Mouse (Mus musculus) intestine, embryonic 15.5 days (tissue): ENCODE data around the gene Chst13. TPM values are rescaled to one million over a fixed set of nuclear protein-coding genes. Genes with fewer than 3 reads are reported as not detected.
A peak's percentile ranks its signal among the peaks of the same experiment; 100 is the strongest.

ENCODE experiments used
- ATAC-seq: fragments of 200-750 bp; cut with Nextera tagmentation; 2 replicates; pipeline ENCODE4 v1.8.0; 2017; ENCODE audit warnings: moderate TSS enrichment, moderate library complexity
- H3K27ac ChIP-seq: fragments of 300-500 bp; sonication (generic); 2 replicates; pipeline ENCODE4 v1.5.1; 2015; ENCODE audit warnings: mild to moderate bottlenecking, inconsistent platforms
- H3K27me3 ChIP-seq: fragments of 300-500 bp; sonication (generic); replicated peaks from 2 replicates; pipeline ENCODE4 v1.6.1; 2015; ENCODE audit warnings: inconsistent platforms
- H3K36me3 ChIP-seq: fragments of 300-500 bp; sonication (generic); 2 replicates; pipeline ENCODE4 v1.6.1; 2015; ENCODE audit warnings: inconsistent platforms
- H3K4me1 ChIP-seq: fragments of 300-500 bp; sonication (generic); replicated peaks from 2 replicates; pipeline ENCODE4 v1.6.1; 2015; ENCODE audit warnings: inconsistent platforms
- H3K4me2 ChIP-seq: fragments of 300-500 bp; sonication (generic); replicated peaks from 2 replicates; pipeline ENCODE4 v1.6.1; 2015; ENCODE audit warnings: mild to moderate bottlenecking, inconsistent platforms
- H3K4me3 ChIP-seq: fragments of 300-500 bp; sonication (generic); replicated peaks from 2 replicates; pipeline ENCODE4 v1.5.1; 2015; ENCODE audit warnings: inconsistent platforms
- H3K9ac ChIP-seq: fragments of 300-500 bp; sonication (generic); 2 replicates; pipeline ENCODE4 v1.6.1; 2015; ENCODE audit warnings: inconsistent platforms
- H3K9me3 ChIP-seq: fragments of 300-500 bp; sonication (generic); 2 replicates; pipeline ENCODE4 v1.6.1; 2016; ENCODE audit warnings: inconsistent platforms
- WGBS: fragments of 180-500 bp; shearing (Covaris S2); methylation state at CpG from one replicate; pipeline ENCODE4 v1.1.7; 2015; 5-methylcytosine and 5-hydroxymethylcytosine counted together
- polyA plus RNA-seq: library from polyadenylated mRNA; unstranded; fragments of >200 nt; fragmentation: Nextera tagmentation; extraction: Ambion mirVana; gene quantifications from 2 replicates; pipeline ENCODE4 v1.2.1, GENCODE M21; 2015

Chst13 gene
- polyA plus RNA-seq, 1 experiment from 2014 or later, result 0.58 TPM

- no peaks in the 10 kb centered on the region for H3K36me3 ChIP-seq
- no peaks in the 10 kb centered on the region for H3K27me3 ChIP-seq
- 73% methylated on average over 4 of the region's 4 CpGs for WGBS
- no peak overlapping the region for H3K4me2 ChIP-seq
- H3K4me1 ChIP-seq, result no peaks in the 10 kb centered on the region
- no peak overlapping the region for H3K9ac ChIP-seq
- no peaks in the 10 kb centered on the region for H3K9me3 ChIP-seq
- no peak overlapping the region for H3K4me3 ChIP-seq
- no peak for ATAC-seq
- no peak overlapping the region for H3K27ac ChIP-seq
Observed at GRCm38 (mm10) chr6:90347183-90347582, 22.2 kb upstream of the Chst13 start.

DNA sequence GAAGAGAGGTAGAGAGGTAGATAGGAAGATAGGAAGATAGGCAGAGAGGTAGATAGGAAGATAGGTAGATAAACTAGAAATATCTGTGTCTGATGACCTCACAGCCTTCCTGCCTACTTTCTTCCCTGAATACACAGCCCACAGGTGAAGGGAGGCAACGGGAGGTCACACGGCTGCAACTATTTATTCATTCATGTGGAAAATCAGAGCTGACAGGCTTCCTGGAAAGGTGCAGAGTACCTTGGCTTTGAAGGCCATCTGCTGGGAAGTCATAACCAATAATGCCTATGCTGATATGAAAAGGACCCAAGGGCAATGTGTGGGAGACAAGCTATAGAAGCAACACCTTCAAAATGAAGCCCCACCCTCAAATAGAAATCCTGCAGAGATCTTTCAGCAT, 17.4 kb upstream of the Chst13 start:
- no peak for ATAC-seq
- no peaks in the 10 kb centered on the region for H3K4me1 ChIP-seq
- WGBS, result 69% methylated on average over 2 of the region's 2 CpGs
- no peaks in the 10 kb centered on the region for H3K36me3 ChIP-seq
- H3K4me2 ChIP-seq, result no peak overlapping the region
- no peak overlapping the region for H3K4me3 ChIP-seq
- H3K27ac ChIP-seq, result no peak overlapping the region
- H3K9me3 ChIP-seq, result no peaks in the 10 kb centered on the region
- no peaks in the 10 kb centered on the region for H3K27me3 ChIP-seq
- no peak overlapping the region for H3K9ac ChIP-seq

DNA sequence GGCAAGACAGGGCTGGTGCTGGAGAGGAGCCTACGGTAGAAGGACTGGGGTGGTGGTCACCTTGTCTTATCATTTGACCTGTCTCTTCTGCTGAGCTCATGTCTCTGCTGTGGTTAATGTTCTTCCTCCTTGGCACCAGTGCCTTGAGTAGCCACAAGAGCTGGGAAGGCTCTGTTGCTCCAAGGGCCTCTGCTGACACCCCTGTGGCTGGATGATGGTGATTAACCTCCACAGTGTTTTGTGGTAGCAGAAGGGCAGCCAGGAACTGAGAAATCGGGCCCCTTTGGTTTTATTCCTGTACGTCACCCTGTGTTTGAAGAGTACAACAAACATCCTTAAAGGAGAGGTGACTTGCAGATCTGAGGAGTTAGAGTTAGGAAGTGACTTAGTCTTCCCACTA, 9.3 kb upstream of the Chst13 start:
- no peaks in the 10 kb centered on the region for H3K27me3 ChIP-seq
- no peaks in the 10 kb centered on the region for H3K9me3 ChIP-seq
- no peaks in the 10 kb centered on the region for H3K4me1 ChIP-seq
- no peak overlapping the region for H3K4me3 ChIP-seq
- H3K4me2 ChIP-seq, result no peak overlapping the region
- 60% methylated on average over 3 of the region's 3 CpGs for WGBS
- H3K27ac ChIP-seq, result no peak overlapping the region
- no peaks in the 10 kb centered on the region for H3K36me3 ChIP-seq
- no peak overlapping the region for H3K9ac ChIP-seq
- no peak for ATAC-seq

DNA sequence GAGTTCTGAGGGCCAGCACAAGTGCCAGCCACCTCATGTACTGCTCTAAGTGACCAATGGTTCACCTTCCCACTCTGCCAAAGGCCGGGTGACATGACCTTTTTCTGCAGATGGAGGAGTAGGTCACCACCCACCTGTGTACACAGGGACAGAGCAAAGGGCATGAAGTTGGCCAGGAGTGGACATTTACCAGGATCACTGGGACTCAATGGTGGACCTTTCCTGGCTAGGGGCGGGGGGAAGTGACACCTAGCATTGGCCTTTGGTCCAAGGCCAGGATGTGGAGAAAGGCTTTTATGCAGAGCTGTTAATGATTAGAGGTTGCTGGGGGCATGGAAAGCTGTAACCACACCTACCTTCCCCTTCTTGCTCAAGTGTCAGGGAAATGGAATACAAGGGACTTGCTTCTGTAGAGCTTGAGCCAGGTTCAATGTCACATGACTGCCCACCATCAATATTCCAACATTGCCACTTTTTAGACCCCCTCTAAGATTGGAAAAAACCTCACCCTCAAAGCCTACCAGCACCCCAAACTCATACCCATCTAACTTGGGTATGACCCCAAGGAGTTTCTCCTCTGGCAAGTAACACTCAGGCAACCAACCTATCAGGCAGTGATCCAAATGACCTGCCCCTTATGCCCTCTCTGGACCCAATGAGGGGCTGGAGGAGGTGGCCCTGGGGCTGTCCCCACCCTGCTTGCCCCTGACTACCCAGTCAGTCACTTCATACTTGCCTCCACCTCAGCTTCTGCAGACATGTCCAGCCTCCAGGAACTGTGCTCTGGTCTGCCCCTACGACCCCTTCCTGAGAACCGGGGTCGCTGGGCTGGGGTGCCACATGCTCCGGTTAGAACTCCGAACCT, 7.8 kb upstream of the Chst13 start, which contains the start of gene Uroc1:
Gene Uroc1, plus strand, starts transcription at position 724 of the 865 bp plus-strand sequence.
- no peak within 1 kb of the TSS for H3K9ac ChIP-seq
- H3K4me3 ChIP-seq, result no peak within 1 kb of the TSS
- WGBS, result 78% methylated on average over 7 of the region's 7 CpGs
- no peaks in the 10 kb centered on the region for H3K36me3 ChIP-seq
- H3K27me3 ChIP-seq, result no peaks in the 10 kb centered on the region
- no peak within 1 kb of the TSS for H3K4me2 ChIP-seq
- H3K9me3 ChIP-seq, result no peaks in the 10 kb centered on the region
- peak; percentile 44; the same call in 1 of the 2 replicates for ATAC-seq
- H3K4me1 ChIP-seq, result no peaks in the 10 kb centered on the region
- no peak within 1 kb of the TSS for H3K27ac ChIP-seq

DNA sequence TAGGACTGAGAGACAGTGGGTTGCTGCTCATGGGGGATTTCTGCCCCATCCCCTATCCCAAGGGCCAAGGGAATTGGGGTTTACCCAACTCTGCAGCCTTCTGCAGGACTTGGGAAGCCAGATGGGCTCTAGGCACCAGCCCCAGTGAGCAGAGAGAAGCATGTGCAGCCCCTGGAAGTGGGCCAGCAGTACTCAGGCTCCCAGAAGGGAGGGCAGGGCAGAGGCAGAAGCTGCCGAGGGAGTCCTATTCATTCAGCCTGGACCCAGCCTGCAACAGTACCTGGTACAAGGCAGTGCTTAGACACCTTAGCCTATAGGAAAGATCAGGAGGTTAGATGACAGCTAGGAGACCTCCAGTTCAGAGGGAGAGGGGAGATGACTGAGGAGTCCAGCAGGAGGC, 5.0 kb upstream of the Chst13 start:
- H3K4me2 ChIP-seq, result no peak overlapping the region
- 15% methylated on average over 1 of the region's 1 CpGs for WGBS
- no peak overlapping the region for H3K9ac ChIP-seq
- H3K4me1 ChIP-seq, result no peaks in the 10 kb centered on the region
- H3K4me3 ChIP-seq, result no peak overlapping the region
- no peaks in the 10 kb centered on the region for H3K36me3 ChIP-seq
- no peaks in the 10 kb centered on the region for H3K27me3 ChIP-seq
- H3K9me3 ChIP-seq, result no peaks in the 10 kb centered on the region
- 0 out of 2 replicates have a peak, but pooled peaks have one; percentile 13 for ATAC-seq
- H3K27ac ChIP-seq, result no peak overlapping the region

DNA sequence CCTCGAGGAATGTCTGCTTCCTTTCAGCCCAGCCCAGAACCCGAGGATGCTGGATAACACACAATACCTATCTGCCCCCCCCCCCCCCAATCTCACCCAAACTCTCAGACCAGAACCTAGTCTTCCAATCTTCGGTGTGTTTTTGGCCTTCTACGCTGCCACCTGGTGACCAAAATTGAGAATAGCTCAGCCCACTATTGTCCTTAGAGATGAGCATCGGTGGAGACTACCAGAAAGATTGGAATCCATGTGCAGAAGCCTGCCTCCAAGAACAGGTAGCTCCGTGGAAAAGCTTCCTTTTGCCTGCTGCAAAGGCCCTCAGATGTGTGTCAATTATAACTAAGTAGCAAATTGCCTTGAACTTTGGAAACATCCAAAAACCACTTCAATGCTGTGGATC, 2.7 kb upstream of the Chst13 start:
- Histone ChIP-seq H3K27me3 (no peaks in the 10 kb centered on the region), H3K4me2 (no peak overlapping the region), H3K36me3 (no peaks in the 10 kb centered on the region), H3K4me3 (no peak overlapping the region), H3K9ac (no peak overlapping the region), H3K9me3 (no peaks in the 10 kb centered on the region), H3K4me1 (no peaks in the 10 kb centered on the region), H3K27ac (no peak overlapping the region)
- ATAC-seq, result no peak
- WGBS, result 19% methylated on average over 6 of the region's 6 CpGs

DNA sequence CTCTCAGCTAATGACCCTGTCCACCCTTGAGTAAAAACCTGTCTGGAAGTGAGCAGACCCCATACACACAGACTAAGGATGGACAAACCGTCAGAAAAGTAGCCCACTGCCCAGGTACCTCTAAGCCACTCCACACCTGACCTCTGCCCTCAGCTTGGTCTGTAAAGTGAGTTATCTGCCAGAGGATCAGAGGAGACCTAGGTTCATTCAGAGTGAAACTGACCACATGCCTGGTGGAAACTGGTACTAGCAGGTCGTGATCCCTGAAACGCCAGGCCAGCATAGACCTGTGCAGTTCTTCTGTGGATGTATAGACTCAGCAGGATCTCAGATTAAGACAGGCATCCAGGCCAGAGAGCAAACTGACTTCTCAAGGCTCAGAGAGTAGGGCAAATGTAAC, 522 bp downstream of the Chst13 start:
- Histone ChIP-seq H3K9me3 (no peaks in the 10 kb centered on the region), H3K36me3 (no peaks in the 10 kb centered on the region), H3K4me1 (no peaks in the 10 kb centered on the region), H3K27ac (no peak overlapping the region), H3K4me3 (no peak overlapping the region), H3K9ac (no peak overlapping the region), H3K4me2 (no peak overlapping the region), H3K27me3 (no peaks in the 10 kb centered on the region)
- 47% methylated on average over 3 of the region's 3 CpGs for WGBS
- no peak for ATAC-seq

GRCm38 (mm10) chr6:90324026-90324425, 959 bp downstream of the Chst13 start:
- H3K27me3 ChIP-seq, result no peaks in the 10 kb centered on the region
- WGBS, result 67% methylated on average over 3 of the region's 3 CpGs
- no peak overlapping the region for H3K27ac ChIP-seq
- H3K4me1 ChIP-seq, result no peaks in the 10 kb centered on the region
- no peaks in the 10 kb centered on the region for H3K36me3 ChIP-seq
- no peaks in the 10 kb centered on the region for H3K9me3 ChIP-seq
- no peak overlapping the region for H3K4me3 ChIP-seq
- H3K9ac ChIP-seq, result no peak overlapping the region
- ATAC-seq, result no peak
- H3K4me2 ChIP-seq, result no peak overlapping the region

DNA sequence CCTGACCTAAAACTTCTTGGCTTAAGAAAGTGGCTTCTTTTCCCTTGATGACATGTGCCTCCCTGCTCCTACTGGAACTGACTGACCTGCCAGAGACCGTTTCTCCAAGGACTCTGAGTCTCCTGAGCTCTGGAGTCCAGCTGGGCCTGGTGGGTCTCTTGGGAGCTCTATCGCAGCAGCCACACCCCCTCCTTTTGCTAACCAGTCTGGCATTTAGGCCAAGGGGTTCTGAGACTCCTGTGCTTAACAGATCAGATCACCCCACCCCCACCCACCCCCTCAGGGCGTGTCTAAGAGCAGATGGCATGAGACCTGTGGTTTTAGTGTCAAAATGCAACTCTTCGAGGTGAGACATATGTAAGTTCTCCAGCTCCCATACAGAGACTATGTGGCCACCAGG, 3.2 kb downstream of the Chst13 start:
- 48% methylated on average over 4 of the region's 4 CpGs for whole genome bisulfite sequencing
- H3K4me1 ChIP-seq, result no peaks in the 10 kb centered on the region

DNA sequence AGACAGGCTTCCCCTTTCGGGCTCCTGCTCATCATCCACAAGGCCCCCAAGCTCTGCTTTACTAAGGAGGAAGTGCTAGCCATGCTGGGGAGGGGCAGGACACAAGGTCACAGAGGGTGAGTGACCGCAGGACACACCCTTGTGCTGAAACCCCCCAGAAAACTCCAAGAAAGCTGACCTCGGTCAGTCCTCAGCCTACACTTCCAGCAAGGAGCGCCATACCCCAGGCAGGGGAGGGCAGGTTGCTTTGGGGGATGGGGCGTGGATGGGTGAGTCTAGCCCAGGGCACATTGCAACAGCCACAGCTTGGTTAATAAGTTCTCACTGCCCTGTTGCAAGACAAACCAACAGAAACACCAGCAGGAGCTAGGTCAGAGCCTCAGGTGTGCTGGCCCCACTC, 4.6 kb downstream of the Chst13 start:
- H3K4me3 ChIP-seq, result no peak overlapping the region
- no peak overlapping the region for H3K9ac ChIP-seq
- WGBS, result 80% methylated on average over 5 of the region's 5 CpGs
- H3K9me3 ChIP-seq, result no peaks in the 10 kb centered on the region
- H3K27ac ChIP-seq, result no peak overlapping the region
- H3K4me2 ChIP-seq, result no peak overlapping the region
- peak; percentile 36; the same call in 1 of the 2 replicates for ATAC-seq
- no peaks in the 10 kb centered on the region for H3K4me1 ChIP-seq
- no peaks in the 10 kb centered on the region for H3K36me3 ChIP-seq
- H3K27me3 ChIP-seq, result no peaks in the 10 kb centered on the region

More for the DNA sequence above, 3.2 kb downstream of the Chst13 start:
- no peak for ATAC-seq
- Histone ChIP-seq H3K27me3 (no peaks in the 10 kb centered on the region), H3K4me3 (no peak overlapping the region), H3K36me3 (no peaks in the 10 kb centered on the region), H3K9ac (no peak overlapping the region), H3K9me3 (no peaks in the 10 kb centered on the region), H3K4me2 (no peak overlapping the region), H3K27ac (no peak overlapping the region)

DNA sequence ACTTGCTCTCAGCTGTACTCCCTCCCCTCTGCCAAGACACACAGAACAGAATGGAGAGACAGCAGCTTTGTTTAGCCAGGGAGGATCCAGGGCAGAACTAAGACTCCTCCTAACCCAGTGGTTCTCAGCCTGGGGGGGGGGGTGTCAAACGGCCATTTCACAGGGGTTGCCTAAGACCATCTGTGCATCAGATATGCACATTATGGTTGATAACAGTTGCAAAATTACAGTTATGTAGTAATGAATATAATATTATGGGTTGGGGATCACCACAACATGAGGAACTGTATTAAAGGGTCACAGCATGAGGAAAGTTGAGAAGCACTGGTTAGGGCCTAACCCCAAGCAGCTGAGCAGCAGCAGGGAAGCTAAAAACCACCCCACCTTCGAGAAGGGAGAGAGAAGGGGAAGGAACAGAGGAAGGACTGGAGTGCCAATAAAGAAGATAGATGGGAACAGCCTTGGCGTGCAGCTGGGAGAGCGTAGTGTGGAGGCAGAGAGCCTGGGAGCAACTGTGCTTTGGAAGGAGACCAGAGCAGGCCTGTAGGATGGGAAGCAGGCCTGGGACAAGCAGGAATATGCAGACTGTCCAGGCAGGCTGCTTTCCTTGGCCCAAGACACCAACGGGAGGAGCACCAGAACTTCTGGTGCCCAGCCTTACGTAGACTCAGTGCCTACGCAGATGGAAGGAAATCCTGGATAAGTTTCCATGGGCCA, 5.4 kb downstream of the Chst13 start:
- Histone ChIP-seq H3K4me2 (no peak overlapping the region), H3K4me1 (no peaks in the 10 kb centered on the region), H3K27ac (no peak overlapping the region), H3K9me3 (no peaks in the 10 kb centered on the region), H3K36me3 (no peaks in the 10 kb centered on the region), H3K9ac (no peak overlapping the region), H3K4me3 (no peak overlapping the region), H3K27me3 (no peaks in the 10 kb centered on the region)
- no peak for ATAC-seq
- 64% methylated on average over 7 of the region's 7 CpGs for whole genome bisulfite sequencing

DNA sequence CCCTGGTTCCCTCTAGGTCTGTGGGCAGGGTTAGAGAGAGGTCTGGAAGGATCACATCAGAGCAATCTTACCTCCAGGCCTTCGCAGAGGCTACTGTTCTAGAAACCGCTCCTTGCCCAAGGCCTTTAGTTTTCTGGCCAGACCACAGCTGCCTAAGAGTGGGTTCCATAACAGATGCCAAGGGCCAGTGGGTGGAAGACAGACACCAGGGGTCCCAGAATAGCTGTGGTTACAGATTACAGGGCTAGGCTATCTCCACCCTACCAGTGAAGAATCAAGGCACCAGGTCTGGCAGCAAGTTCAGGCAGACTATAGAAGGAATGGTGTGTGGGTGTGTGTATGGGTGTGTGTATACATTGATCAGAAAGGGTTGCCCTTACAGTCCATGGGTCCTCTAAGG, 6.0 kb downstream of the Chst13 start:
- H3K4me2 ChIP-seq, result no peak overlapping the region
- no peak for ATAC-seq
- no peaks in the 10 kb centered on the region for H3K9me3 ChIP-seq
- no peaks in the 10 kb centered on the region for H3K36me3 ChIP-seq
- no peaks in the 10 kb centered on the region for H3K4me1 ChIP-seq
- H3K27me3 ChIP-seq, result no peaks in the 10 kb centered on the region
- no peak overlapping the region for H3K9ac ChIP-seq
- WGBS, result 96% methylated on average over 2 of the region's 2 CpGs
- H3K27ac ChIP-seq, result no peak overlapping the region
- no peak overlapping the region for H3K4me3 ChIP-seq
